Mouse (Mus musculus) mesoderm, embryonic 11.5 days (tissue): ENCODE results near the gene Cgn.
"Not testable (repeated sequence)": the region's sequence is repeated elsewhere in the genome, so short reads cannot be mapped to it uniquely, and the experiment has no call there.

Experiments
- DNase-seq: peaks from one replicate; pipeline ENCODE4 v3.0.0-alpha.2; 2012; ENCODE audit warnings: low read depth, low spot score

Gene Cgn

DNA sequence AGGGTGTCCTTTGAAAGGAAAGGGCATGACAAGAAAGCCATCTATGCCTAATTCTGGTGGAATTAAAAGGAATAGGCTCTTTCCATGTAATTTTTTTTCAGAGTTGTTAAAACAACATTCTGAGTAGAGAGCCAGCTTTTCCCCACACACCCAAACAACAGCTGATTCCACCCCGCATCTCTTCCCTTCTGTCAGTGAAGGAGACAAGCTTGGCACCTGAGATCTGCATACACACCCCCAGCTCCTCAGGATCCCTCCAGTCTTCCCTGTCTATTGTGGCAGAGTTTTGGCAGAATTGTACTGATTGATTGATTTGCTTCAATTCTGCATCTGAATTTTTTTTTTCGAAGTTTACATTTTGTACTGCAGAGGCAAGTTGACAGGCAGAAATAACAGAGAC, 6.0 kb upstream of the Cgn start:
- DNase-seq, result no peak

DNA sequence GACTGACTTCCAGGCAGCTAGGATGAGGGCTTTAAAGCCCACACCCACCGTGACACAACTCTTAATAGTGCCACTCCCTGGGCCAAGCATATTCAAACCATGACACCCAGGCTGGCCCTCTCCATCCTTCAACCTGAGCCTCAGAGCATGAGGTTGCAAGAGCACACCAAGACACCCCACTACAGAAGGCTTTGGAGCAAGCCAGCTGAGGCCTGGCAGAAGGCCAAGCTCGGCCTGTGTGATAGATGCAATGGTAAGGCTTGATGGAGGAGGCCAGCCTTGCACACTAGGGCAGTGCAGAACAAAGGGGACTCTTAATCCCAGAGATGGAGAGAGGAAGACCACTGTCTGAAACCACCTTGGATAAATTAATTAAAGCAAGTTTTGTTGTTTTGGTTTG, 3.2 kb upstream of the Cgn start:
- DNase-seq, result no peak

DNA sequence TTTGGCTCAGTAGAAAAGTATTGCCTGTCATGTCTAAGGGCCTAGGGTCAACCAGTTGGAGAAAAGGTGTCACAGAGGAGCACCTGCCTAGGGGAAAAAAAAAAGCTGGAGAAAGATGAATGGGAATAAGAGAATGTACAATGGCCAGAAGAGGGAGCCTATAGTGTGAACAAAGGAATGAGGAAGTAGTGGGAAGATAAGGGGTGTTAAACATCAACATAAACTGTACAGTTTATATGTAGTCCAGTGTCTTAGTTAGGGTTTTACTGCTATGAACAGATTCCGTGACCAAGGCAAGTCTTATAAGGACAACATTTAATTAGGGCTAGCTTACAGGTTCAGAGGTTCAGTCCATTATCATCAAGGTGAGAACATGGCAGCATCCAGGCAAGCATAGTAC, 2.8 kb upstream of the Cgn start:
- no peak for DNase-seq

DNA sequence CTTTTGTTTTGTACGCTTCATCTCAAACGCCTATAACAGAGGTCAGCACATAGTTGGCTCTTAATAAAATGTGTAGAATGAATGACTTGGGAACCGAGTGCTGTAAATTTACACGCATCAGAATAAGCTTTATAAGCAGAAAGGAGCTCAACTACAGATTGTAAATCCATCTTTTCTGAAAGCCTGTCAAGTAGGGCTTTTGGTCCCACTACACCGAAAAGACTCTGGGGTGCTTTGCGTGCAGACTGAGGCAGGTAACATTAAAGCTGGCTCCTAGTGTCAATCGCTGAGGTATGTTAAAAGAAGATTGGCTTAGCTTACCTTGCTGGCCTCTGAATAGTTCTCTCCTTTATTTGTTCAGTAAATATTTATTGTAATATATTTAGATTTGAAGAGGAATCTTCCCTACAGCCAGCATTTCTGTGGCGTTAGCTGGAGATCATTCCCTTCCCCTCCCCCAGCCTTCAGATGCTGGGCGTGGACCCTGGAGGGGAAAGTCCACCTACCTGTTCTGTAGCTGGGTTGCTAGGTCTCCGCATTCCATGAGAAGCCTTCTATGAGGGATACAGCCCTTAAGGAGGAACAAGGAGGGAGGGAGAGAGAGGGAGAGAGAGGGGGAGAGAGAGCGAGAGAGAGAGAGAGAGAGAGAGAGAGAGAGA, 959 bp upstream of the Cgn start:
- DNase-seq, result no peak

DNA sequence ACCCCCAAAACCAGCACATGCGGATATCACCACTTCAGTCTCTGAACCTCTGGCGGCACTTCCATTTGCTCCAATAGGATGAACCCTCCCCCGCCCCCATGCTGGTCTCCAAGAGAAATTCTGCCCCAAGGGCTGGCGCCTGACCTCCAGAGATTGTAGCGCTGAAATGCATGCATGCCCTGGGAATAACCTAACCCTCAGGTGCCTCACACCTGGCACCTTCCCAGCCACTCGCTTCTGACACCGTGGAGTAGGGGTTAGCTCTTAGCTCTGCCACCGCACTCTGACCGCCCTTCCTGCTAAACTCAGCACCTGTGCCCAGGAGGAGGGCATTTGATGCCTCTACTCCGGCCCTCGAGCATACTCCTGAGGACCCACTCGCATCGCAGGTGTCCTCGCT, 334 bp downstream of the Cgn start:
- no peak for DNase-seq

DNA sequence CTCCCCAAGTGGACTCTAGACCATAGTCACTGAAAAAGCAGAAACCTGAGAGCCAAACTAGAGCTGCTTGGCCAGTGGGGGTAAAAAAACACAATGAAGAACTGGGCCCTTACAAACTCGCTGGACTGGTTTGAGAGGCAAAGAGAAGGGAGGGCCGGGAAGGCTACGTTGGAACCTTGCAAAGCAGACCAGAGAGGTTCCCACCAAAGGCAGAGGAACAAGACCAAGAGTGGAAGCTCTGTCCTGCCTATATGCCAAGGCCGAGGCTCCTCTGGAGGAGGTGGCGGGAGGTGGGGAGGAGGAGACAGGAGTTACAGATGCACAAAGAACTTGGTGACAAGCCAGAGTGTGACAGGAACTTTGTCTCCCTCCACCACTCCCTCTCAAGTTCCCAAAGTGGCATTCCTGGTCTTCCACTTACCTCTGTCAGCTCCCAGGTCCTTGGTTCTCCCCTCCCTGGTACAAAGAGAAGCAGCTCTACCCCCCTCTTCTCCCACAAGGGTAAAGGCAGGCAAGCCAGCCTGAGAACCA, 2.1 kb downstream of the Cgn start:
- no peak for DNase-seq

DNA sequence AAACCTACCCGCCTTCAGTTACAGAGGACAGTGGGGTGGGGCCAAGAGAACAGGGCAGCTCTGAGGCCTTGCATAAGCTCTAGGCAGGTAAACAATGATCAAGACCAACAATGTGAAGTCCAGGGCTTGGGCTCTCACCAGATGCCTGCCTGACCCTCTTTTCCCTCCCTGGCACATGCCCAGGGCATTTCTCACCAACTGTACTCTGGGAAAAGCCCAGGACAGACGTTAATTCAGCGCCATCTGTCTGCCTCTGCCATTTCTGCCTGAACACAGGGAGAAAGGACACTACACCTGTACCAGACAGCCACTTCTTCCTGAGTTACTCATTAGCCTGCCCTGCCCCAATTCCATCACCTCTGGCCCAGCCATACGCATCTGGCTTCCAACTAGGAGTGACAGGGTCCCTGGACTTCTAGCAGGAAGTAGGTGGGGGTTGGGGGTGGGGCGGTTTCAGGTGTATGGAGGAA, 2.8 kb downstream of the Cgn start:
- DNase-seq, result no peak

DNA sequence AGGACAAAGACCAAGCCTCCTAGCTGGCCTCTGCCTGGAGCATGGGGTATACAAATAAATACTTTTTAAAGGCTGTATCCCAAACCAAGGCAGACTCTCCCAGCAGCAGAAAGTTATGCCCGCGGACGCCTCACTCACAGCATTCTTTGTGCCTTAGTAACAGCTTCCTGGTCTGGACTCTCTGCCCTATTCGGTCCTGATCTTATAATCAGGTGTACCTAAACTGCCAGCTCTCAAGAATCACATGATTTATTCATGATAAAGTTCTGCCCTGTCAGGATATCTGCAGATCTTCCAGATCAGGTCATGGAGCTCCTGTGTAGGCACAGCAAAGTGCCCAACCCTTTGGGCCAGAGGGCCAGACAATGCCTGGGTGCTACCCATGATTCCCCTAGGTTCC, 3.4 kb downstream of the Cgn start:
- no peak for DNase-seq

DNA sequence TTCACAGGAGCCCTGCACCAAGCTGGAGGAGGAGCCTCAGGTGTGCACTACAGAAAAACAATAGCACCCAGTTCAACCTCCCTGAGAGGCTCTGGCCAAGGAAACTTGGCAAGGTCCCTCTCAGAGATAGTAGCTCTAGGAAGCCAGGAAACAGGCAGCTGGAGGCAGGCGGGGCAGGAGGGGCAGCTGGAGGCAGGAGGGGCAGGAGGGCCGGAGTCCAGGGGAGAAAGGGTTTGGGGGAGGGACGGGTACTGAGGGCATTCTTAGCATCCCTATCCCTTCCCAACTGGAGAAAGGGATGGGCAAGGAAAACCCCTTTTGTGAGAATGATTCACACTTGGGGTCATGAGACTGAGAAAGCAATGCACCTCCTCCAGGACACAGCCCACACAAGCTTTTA, 4.9 kb downstream of the Cgn start:
- DNase-seq, result no peak

DNA sequence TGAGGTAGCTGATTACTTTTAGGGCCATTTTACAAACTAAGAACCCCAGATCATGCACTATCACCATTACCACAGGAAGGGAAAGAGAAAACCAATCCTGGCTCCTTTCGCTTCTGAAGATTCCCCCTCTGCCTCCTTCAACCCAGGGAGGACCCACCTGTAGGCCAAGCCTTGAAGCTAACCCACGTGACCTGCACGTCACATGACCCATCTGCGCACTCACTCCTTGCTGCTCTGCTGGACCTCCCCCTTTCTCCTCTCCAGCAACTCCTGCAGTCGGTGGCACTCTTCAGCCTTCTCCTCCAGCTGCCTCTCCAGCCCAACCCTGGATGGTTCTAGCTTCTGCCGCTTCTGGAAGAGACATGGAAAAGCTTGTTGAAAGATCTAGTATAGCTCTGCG, 10.4 kb downstream of the Cgn start:
- no peak for DNase-seq

DNA sequence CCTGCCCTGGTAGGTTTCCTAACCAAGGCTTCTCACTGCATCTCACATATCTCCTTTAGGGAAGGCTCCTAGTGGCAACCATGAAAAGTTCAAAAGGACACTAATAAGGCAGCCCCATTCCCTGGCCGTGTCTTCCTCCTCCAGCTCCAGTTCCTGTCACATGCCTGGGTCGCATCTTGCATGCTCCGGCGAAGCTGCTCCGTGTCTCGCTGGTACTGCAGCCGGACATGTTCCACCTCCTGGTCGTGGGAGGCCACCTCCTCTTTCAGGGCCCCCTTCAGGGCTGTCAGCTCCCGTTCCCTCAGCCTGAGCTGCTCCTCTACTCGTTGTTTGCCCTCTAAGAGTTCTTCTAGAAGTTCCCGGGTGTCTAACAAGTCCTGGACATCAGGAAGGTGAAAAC, 12.3 kb downstream of the Cgn start:
- no peak for DNase-seq

DNA sequence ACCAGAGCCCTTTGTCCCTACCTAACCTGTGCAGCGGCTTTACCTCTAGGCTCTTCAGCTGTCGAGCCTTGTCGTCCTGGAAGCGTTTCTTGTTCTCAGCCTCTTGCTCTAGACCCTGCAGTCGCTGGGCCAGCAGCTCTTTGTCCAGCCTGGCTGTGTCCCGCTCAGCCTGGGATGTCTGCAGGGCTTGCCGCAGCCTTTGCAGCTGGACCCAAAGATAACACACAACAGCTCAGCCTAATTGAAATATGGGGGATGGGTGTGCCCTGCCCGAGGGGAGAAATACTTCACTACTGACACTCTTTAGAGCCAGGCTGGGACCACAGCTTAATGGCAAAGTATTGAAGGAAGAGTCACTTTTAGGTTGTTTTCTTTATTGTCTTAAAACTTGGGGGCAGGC, 20.8 kb downstream of the Cgn start:
- DNase-seq, result not testable (repeated sequence)

DNA sequence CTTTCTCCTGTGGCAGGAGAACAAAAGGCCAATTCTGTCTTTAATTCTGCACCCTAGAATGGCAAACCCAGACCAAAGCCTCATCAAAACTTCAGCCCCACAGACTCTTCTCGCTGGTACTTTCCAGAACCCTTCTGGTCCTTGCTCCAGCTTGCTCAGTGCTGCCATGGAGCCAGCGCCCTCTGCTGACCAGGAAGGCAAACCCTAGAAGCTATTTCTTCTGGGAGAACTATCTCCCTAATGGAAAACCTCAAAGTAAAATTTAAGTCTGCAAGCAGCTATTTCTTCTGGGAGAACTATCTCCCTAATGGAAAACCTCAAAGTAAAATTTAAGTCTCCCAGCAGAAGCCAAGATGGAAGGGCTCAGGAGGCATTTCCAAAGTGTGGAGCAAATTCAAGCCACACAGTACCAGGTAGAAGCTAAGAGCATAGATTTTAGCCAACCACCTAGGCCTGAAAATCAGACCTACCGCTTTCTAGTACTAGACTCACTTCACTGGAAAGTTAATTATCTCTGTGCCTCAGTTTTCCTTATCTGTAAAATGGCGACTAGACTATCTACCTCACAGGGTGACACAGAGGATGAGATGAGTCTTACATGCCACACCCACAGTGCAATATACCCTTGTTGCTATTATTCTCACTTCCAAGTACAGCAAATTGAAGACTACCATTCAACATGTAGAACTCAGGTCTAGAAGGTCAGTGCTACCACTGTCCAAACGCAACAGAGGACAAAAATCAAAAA, 21.6 kb downstream of the Cgn start:
- not testable (repeated sequence) for DNase-seq

DNA sequence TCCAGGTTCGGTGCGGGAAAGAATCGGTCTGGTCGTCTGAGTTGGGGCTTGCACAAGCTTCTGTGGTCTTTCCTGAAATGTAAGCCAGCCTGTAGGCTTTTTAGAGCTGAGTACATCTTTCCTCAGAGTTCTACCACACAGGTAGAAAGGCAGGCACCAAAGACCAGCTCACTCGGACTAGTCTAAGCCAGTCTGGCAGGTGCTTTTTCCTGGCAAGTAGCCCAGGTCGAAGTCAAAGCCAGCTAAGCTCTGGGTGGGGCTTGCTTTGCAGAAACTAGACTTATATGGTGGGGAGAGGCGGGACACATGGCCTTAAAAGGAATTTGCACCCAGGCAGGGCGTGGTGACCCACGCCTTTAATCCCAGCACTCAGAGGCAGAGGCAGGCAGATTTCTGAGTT, 27.9 kb downstream of the Cgn start:
- not testable (repeated sequence) for DNase-seq

DNA sequence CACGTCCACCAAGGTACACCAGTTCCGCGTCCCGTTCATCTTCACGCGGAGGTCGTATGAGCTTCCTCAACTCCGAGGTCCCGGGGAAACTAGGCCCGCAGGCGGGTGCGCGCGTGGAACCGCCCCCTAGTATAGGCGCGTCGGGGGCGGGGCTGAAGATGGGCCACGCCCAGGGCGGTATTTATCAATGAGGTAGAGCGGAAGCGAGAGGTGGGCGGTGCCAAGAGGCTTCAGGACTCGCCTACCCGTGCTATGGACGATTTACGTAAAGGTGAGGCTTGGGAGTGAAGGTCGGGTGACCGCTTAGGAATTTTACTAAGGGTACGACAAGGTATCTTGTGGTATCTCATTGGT, 28.3 kb downstream of the Cgn start:
- not testable (repeated sequence) for DNase-seq

DNA sequence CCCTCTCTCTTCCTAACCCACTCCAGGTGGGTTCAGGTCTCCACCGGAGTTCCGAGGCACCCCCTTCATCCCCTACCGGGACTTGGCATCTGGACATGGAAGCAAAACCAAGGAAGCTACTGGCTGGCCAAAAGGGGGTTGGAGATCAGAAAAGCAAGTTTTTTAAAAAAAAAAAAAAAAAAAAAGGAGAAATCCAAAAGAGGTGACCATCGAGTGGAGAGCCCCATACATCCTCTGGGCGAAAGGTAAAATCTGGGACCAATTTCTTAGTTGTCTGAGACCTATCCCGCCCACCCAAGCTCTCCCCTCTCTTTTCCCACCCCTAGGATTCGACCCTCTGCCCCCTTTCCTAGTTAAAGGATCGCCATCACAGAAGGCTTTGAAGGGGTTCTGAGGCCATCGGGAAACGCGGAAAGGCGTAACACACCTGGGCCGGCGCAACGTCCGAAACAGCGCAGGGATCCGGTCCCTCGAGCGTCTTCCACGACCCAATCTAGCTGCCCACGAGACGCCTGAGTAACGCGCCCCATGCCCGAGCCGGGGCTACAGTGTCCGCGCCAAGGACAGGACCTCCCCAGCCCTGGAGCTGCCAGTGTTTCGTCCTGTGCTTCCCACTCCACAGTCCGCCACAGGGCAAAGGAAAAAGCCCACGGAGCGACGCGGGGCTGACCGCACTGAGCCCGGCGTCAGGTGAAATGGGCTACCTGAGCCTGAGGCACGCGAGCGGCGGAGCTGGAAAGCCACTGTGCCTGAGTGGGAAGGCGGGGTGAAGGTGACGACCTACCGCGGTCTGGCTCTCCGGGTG, 28.8 kb downstream of the Cgn start:
- DNase-seq, result not testable (repeated sequence)

DNA sequence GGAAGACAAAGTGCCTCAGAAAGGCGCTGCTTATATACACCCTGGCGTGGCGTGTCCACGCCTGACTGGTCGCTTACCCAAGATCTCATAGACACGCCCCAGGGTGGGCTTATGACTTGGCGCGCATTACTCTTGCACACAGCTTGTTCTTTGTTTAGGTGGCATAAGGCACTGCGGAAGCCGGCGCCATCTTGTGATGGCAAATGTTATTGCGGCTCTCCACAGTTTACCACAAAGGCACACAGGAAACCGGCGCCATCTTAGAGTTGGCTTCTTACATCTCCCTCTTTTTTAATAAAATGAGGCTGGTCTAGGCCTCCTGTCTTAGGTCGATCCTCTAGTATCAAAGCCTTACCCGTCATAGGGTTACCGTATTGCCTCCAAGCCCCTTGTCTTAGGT, 40.6 kb downstream of the Cgn start:
- no peak for DNase-seq

DNA sequence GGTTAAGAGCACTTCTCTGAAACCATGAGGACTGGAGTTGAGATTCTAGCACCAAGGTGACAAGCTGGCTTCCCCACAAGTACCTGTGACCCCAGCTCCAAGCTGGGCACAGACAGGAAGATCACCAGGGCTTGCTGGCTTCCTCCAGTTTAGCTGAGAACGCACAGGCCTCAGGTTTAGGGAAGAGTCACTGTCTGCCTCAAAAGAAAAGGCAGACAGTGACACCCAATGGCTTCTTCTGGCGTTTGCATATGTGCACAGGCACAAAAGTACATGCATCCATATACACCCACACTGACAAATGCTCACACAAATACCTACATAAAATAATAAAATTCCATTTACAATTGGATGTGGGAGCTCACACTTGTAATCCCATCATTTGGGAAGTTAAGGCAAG, 62.7 kb downstream of the Cgn start:
- DNase-seq, result not testable (repeated sequence)

DNA sequence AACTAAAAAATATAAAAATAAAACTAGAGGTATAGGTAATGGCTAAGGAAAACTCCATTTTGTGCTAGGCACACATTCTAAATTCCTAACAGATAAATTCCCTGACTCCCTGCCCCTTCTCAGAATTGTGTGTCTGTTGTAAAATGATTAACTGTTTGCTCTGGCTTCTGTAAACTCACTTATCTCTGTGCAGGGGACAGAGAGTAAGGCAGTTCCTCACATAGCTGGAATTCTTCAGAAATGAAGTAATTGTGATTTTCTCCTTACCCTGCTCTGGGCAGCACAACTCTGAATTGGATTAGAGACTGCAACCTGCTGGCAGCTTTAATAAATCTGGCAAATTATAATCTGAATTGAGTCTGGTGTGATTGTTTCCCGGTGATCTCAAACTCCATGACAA, 68.0 kb downstream of the Cgn start:
- DNase-seq, result not testable (repeated sequence)

DNA sequence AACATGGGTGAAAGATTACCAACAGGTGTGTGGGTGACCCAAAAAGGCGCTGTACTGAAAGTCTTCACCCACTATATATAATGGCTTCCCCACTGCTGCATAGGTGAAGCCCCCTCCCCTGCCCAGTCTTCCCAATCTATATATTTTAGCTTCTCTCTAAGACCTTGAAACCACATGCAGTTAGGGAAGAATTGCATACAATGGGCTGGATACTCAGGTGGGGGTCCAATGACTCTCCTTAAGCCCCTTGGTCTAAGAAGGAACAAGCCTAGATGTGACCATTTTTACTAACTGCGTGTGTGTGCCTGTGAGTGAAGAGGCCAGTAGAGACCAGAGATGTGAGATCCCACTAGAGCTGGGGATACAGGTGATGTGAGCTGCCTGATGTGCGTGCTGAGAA, 72.9 kb downstream of the Cgn start:
- DNase-seq, result not testable (repeated sequence)

DNA sequence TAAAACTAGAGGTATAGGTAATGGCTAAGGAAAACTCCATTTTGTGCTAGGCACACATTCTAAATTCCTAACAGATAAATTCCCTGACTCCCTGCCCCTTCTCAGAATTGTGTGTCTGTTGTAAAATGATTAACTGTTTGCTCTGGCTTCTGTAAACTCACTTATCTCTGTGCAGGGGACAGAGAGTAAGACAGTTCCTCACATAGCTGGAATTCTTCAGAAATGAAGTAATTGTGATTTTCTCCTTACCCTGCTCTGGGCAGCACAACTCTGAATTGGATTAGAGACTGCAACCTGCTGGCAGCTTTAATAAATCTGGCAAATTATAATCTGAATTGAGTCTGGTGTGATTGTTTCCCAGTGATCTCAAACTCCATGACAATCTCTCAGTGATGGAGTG, 75.7 kb downstream of the Cgn start:
- DNase-seq, result not testable (repeated sequence)
